Mouse (Mus musculus) intestine, embryonic 15.5 days (tissue): ENCODE measurements around the gene Canx. TPM values are rescaled to one million over a fixed set of nuclear protein-coding genes. Genes with fewer than 3 reads are reported as not detected.

ENCODE experiments used
- ATAC-seq: fragments of 200-750 bp; cut with Nextera tagmentation; 2 replicates; pipeline ENCODE4 v1.8.0; 2017; ENCODE audit warnings: moderate TSS enrichment, moderate library complexity
- H3K27ac ChIP-seq: fragments of 300-500 bp; sonication (generic); 2 replicates; pipeline ENCODE4 v1.5.1; 2015; ENCODE audit warnings: mild to moderate bottlenecking, inconsistent platforms
- H3K27me3 ChIP-seq: fragments of 300-500 bp; sonication (generic); replicated peaks from 2 replicates; pipeline ENCODE4 v1.6.1; 2015; ENCODE audit warnings: inconsistent platforms
- H3K36me3 ChIP-seq: fragments of 300-500 bp; sonication (generic); 2 replicates; pipeline ENCODE4 v1.6.1; 2015; ENCODE audit warnings: inconsistent platforms
- H3K4me1 ChIP-seq: fragments of 300-500 bp; sonication (generic); replicated peaks from 2 replicates; pipeline ENCODE4 v1.6.1; 2015; ENCODE audit warnings: inconsistent platforms
- H3K4me2 ChIP-seq: fragments of 300-500 bp; sonication (generic); replicated peaks from 2 replicates; pipeline ENCODE4 v1.6.1; 2015; ENCODE audit warnings: mild to moderate bottlenecking, inconsistent platforms
- H3K4me3 ChIP-seq: fragments of 300-500 bp; sonication (generic); replicated peaks from 2 replicates; pipeline ENCODE4 v1.5.1; 2015; ENCODE audit warnings: inconsistent platforms
- H3K9ac ChIP-seq: fragments of 300-500 bp; sonication (generic); 2 replicates; pipeline ENCODE4 v1.6.1; 2015; ENCODE audit warnings: inconsistent platforms
- H3K9me3 ChIP-seq: fragments of 300-500 bp; sonication (generic); 2 replicates; pipeline ENCODE4 v1.6.1; 2016; ENCODE audit warnings: inconsistent platforms
- WGBS: fragments of 180-500 bp; shearing (Covaris S2); methylation state at CpG from one replicate; pipeline ENCODE4 v1.1.7; 2015; 5-methylcytosine and 5-hydroxymethylcytosine counted together
- polyA plus RNA-seq: library from polyadenylated mRNA; unstranded; fragments of >200 nt; fragmentation: Nextera tagmentation; extraction: Ambion mirVana; gene quantifications from 2 replicates; pipeline ENCODE4 v1.2.1, GENCODE M21; 2015

Gene Canx
- polyA plus RNA-seq, 1 experiment from 2014 or later: 379 TPM

GRCm38 (mm10) chr11:50358950-50359861, 33.7 kb upstream of the Canx start:
- peak overlapping the region; percentile 95 for H3K4me2 ChIP-seq
- no peaks in the 10 kb centered on the region for H3K36me3 ChIP-seq
- no peaks in the 10 kb centered on the region for H3K27me3 ChIP-seq
- ATAC-seq: peak; percentile 78
- 0 out of 2 replicates have a peak, but pooled peaks cover 6% of the 10 kb centered on the region for H3K4me1 ChIP-seq
- H3K27ac ChIP-seq: peak overlapping the region; percentile 48; the same call in 1 of the 2 replicates
- 2% methylated on average over 74 of the region's 74 CpGs for WGBS
- peak overlapping the region; percentile 51 for H3K9ac ChIP-seq
- H3K9me3 ChIP-seq: no peaks in the 10 kb centered on the region
- H3K4me3 ChIP-seq: peak overlapping the region; percentile 55

- no peaks in the 10 kb centered on the region for H3K27me3 ChIP-seq
- H3K4me1 ChIP-seq: 0 out of 2 replicates have a peak, but pooled peaks cover 6% of the 10 kb centered on the region
- no peak overlapping the region for H3K4me3 ChIP-seq
- no peak overlapping the region for H3K4me2 ChIP-seq
- no peak for ATAC-seq
- H3K9me3 ChIP-seq: no peaks in the 10 kb centered on the region
- 56% methylated on average over 1 of the region's 1 CpGs for WGBS
- H3K27ac ChIP-seq: no peak overlapping the region
- H3K9ac ChIP-seq: no peak overlapping the region
- H3K36me3 ChIP-seq: no peaks in the 10 kb centered on the region
Observed at GRCm38 (mm10) chr11:50355395-50355794, 29.9 kb upstream of the Canx start.

DNA sequence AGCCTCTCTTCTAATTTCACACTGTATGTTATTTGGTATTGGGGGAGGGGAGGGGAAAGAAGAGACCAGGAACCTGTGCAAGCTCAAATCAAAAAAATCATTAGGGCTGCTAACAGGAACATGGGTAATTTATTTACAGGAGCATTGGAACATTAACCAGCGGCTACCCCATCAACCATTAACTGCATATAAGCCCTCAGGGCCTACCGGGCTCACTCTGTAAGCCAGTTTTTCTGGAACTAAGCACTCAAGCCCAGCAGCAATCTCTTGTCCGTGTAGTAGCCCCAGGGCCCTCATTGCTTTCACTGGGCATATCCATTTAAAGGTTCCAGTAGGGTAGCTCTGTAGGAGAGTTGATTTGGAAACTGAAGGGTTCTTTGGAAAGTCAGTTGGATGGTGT, 29.4 kb upstream of the Canx start:
- WGBS: 57% methylated on average over 3 of the region's 3 CpGs
- no peak for ATAC-seq
- Histone ChIP-seq H3K9me3 (no peaks in the 10 kb centered on the region), H3K4me1 (0 out of 2 replicates have a peak, but pooled peaks cover 6% of the 10 kb centered on the region), H3K9ac (no peak overlapping the region), H3K4me2 (no peak overlapping the region), H3K27me3 (no peaks in the 10 kb centered on the region), H3K36me3 (no peaks in the 10 kb centered on the region), H3K27ac (no peak overlapping the region), H3K4me3 (no peak overlapping the region)

- H3K27ac ChIP-seq: no peak within 1 kb of the TSS
- 0 out of 2 replicates have a peak, but pooled peaks cover 6% of the 10 kb centered on the region for H3K4me1 ChIP-seq
- no peak within 1 kb of the TSS for H3K9ac ChIP-seq
- no peak for ATAC-seq
- H3K4me2 ChIP-seq: no peak within 1 kb of the TSS
- no peaks in the 10 kb centered on the region for H3K27me3 ChIP-seq
- no peak within 1 kb of the TSS for H3K4me3 ChIP-seq
- no peaks in the 10 kb centered on the region for H3K36me3 ChIP-seq
- no peaks in the 10 kb centered on the region for H3K9me3 ChIP-seq
Observed at GRCm38 (mm10) chr11:50354162-50354561, 28.7 kb upstream of the Canx start, which contains the start of gene Cby3. Gene Cby3 (plus strand): TSS chr11:50354462.

- H3K9me3 ChIP-seq: no peaks in the 10 kb centered on the region
- ATAC-seq: peak; percentile 92
- no peak overlapping the region for H3K4me3 ChIP-seq
- no peaks in the 10 kb centered on the region for H3K4me1 ChIP-seq
- no peaks in the 10 kb centered on the region for H3K36me3 ChIP-seq
- H3K9ac ChIP-seq: no peak overlapping the region
- H3K27me3 ChIP-seq: no peaks in the 10 kb centered on the region
- H3K27ac ChIP-seq: peak overlapping the region; percentile 42; the same call in 1 of the 2 replicates
- H3K4me2 ChIP-seq: no peak overlapping the region
- WGBS: 67% methylated on average over 2 of the region's 2 CpGs
Observed at GRCm38 (mm10) chr11:50352177-50352576, 26.7 kb upstream of the Canx start.

GRCm38 (mm10) chr11:50346256-50347032, 21.0 kb upstream of the Canx start:
- no peaks in the 10 kb centered on the region for H3K9me3 ChIP-seq
- no peaks in the 10 kb centered on the region for H3K36me3 ChIP-seq
- ATAC-seq: no peak
- no peak overlapping the region for H3K9ac ChIP-seq
- H3K4me2 ChIP-seq: no peak overlapping the region
- 85% methylated on average over 9 of the region's 9 CpGs for WGBS
- no peak overlapping the region for H3K27ac ChIP-seq
- H3K4me1 ChIP-seq: no peaks in the 10 kb centered on the region
- H3K27me3 ChIP-seq: no peaks in the 10 kb centered on the region
- no peak overlapping the region for H3K4me3 ChIP-seq

- Histone ChIP-seq H3K27me3 (no peaks in the 10 kb centered on the region), H3K36me3 (no peaks in the 10 kb centered on the region), H3K9ac (no peak overlapping the region), H3K9me3 (no peaks in the 10 kb centered on the region), H3K4me1 (no peaks in the 10 kb centered on the region), H3K27ac (no peak overlapping the region), H3K4me3 (no peak overlapping the region), H3K4me2 (no peak overlapping the region)
- ATAC-seq: no peak
- 72% methylated on average over 4 of the region's 4 CpGs for WGBS
Observed at GRCm38 (mm10) chr11:50345486-50345885, 20.0 kb upstream of the Canx start.

DNA sequence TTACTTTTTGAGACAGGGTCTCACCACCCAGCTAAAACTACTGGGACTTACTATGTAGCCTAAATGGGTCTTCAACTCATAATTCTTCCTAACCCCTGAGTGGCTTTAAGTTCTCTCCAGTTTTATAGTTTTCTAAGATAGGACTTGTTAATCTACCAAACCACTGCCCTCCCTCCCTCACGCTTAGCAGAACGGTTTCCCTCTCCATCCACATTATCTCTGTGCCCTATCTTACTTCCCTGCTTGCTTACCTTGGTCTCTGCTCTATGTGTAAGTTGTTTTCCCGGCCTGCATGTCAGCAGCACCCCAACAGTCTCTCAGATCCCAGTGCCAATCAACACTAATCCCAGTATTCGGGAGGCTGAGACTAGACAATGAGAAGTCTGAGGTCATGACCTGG, 11.4 kb upstream of the Canx start:
- 60% methylated on average over 4 of the region's 4 CpGs for WGBS
- no peak for ATAC-seq
- H3K4me2 ChIP-seq: no peak overlapping the region
- H3K4me1 ChIP-seq: no peaks in the 10 kb centered on the region
- H3K9ac ChIP-seq: no peak overlapping the region
- no peak overlapping the region for H3K4me3 ChIP-seq
- H3K27ac ChIP-seq: no peak overlapping the region
- no peaks in the 10 kb centered on the region for H3K9me3 ChIP-seq
- H3K36me3 ChIP-seq: no peaks in the 10 kb centered on the region
- H3K27me3 ChIP-seq: no peaks in the 10 kb centered on the region

- 31% methylated on average over 1 of the region's 1 CpGs for WGBS
- H3K27me3 ChIP-seq: no peaks in the 10 kb centered on the region
- no peaks in the 10 kb centered on the region for H3K4me1 ChIP-seq
- H3K4me3 ChIP-seq: no peak overlapping the region
- H3K9ac ChIP-seq: no peak overlapping the region
- H3K36me3 ChIP-seq: no peaks in the 10 kb centered on the region
- H3K9me3 ChIP-seq: no peaks in the 10 kb centered on the region
- H3K4me2 ChIP-seq: no peak overlapping the region
- no peak overlapping the region for H3K27ac ChIP-seq
- ATAC-seq: 0 out of 2 replicates have a peak, but pooled peaks have one; percentile 45
Observed at GRCm38 (mm10) chr11:50336126-50336525, 10.7 kb upstream of the Canx start.

DNA sequence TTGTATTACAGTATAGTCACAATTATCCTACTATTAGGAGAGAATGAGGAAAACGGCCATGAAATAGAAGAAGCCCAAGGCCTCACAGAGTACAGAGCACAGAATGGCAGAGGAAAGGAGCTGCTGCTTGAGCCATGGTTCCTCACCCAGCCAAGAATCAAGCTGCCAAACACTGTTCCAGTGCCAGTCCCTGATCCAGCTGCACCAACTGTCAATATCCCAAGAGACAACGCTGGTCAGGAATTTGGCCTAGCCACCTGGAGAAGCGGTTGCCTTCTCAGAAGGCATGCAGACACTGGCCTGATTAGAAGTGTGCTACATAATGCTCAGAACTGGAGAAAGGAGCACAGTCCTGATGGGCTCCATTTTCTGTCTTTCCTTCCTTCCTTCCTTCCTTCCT, 7.7 kb upstream of the Canx start:
- Histone ChIP-seq H3K9me3 (no peaks in the 10 kb centered on the region), H3K9ac (no peak overlapping the region), H3K4me2 (no peak overlapping the region), H3K4me1 (no peaks in the 10 kb centered on the region), H3K4me3 (no peak overlapping the region), H3K27ac (no peak overlapping the region), H3K27me3 (no peaks in the 10 kb centered on the region), H3K36me3 (no peaks in the 10 kb centered on the region)
- no peak for ATAC-seq
- WGBS: 86% methylated on average over 3 of the region's 3 CpGs

GRCm38 (mm10) chr11:50329378-50329777, 3.9 kb upstream of the Canx start:
- Histone ChIP-seq H3K27ac (no peak overlapping the region), H3K4me2 (no peak overlapping the region), H3K27me3 (no peaks in the 10 kb centered on the region), H3K4me3 (no peak overlapping the region), H3K9me3 (no peaks in the 10 kb centered on the region), H3K4me1 (no peaks in the 10 kb centered on the region), H3K9ac (no peak overlapping the region), H3K36me3 (no peaks in the 10 kb centered on the region)
- 97% methylated on average over 1 of the region's 1 CpGs for WGBS
- ATAC-seq: no peak

- Histone ChIP-seq H3K4me2 (no peak overlapping the region), H3K4me1 (0 out of 2 replicates have a peak, but pooled peaks cover 4% of the 10 kb centered on the region), H3K27ac (no peak overlapping the region), H3K9ac (no peak overlapping the region), H3K4me3 (no peak overlapping the region), H3K9me3 (no peaks in the 10 kb centered on the region), H3K36me3 (no peaks in the 10 kb centered on the region), H3K27me3 (no peaks in the 10 kb centered on the region)
- ATAC-seq: no peak
- WGBS: 80% methylated on average over 3 of the region's 3 CpGs
Observed at GRCm38 (mm10) chr11:50328075-50328625, 2.7 kb upstream of the Canx start.
